Comparison of ENCODE assay signal across 20 mouse cellular contexts in genomic region chr10:124900044-124900443, GRCm38 (mm10).
DNase-seq lines count a peak whose midpoint lies in the region; TF ChIP-seq lines count a peak whose summit lies in the region.
"Had no signal": no experiment of that assay in that cellular context is flagged by ENCODE, and none has a peak within 500 bp of the region (broad histone marks: within the 10 kb centered on the region; RNA-seq: fewer than 3 reads in every experiment).

No protein-coding gene starts in this region.

- DNase-seq in cerebellum, postnatal 10 days = peak; percentile 12 to 27
- DNase-seq in cerebellum, postnatal 4 days (ENCODE audit: low spot score in 2 of 2) = no peak
- peak in 1 of 2 experiments; percentile 14 for DNase-seq in layer of hippocampus, adult 2 months (ENCODE audit: low spot score in 2 of 2)
- no peak for DNase-seq in layer of hippocampus, adult 9-10 months (ENCODE audit: low spot score)
- peak; percentile 3 to 39 for DNase-seq in left cerebral cortex, adult 9 months (ENCODE audit: low spot score in 2 of 2)
- DNase-seq in right cerebral cortex, postnatal 25 days = peak; percentile 18
- no peak for DNase-seq in gastrocnemius, postnatal 4 days (ENCODE audit: low spot score in 2 of 2)
- DNase-seq in lung, postnatal 10 days = no peak
- DNase-seq: adrenal gland, postnatal 36 days; cerebellum, postnatal 36 days; gastrocnemius, postnatal 36 days; heart, postnatal 36 days; kidney, adult 18-20 months; kidney, postnatal 25 days; lung, postnatal 14 days; thymus, adult 18-20 months had no signal

- no peak overlapping the region for H3K27ac ChIP-seq in layer of hippocampus, adult 2 months
- H3K27ac ChIP-seq: hindbrain, postnatal 0 days; limb, embryonic 12.5 days; liver, embryonic 14.5 days; midbrain, embryonic 10.5 days had no signal

- 0 out of 2 replicates have a peak overlapping the region, but pooled peaks have one; percentile 5 for H3K4me3 ChIP-seq in layer of hippocampus, adult 2 months
- H3K4me3 ChIP-seq: limb, embryonic 12.5 days; midbrain, embryonic 10.5 days had no signal

- TF ChIP-seq CTCF in layer of hippocampus, adult 2 months (conservative IDR thresholded peaks at IDR 0.05) = no peak

Comparison
In these comparisons a context has a peak if more than half of its experiments do, and no peak if none do; other contexts are left out.
1. DNase-seq: peak in cerebellum, postnatal 10 days (2 of 2), left cerebral cortex, adult 9 months (2 of 2) and right cerebral cortex, postnatal 25 days (single experiment); none in cerebellum, postnatal 4 days (0 of 2), layer of hippocampus, adult 9-10 months (single experiment), gastrocnemius, postnatal 4 days (0 of 2) and lung, postnatal 10 days (single experiment).